Mouse (Mus musculus) cortical plate, adult 2 months (tissue): ENCODE measurements around the gene Ganab.

ENCODE experiments used
- CTCF ChIP-seq: fragments of 200-500 bp; IDR thresholded peaks from 2 replicates; pipeline ENCODE4 v1.5.1; 2011; ENCODE audit warnings: mild to moderate bottlenecking, control low read depth, low read length; ENCODE audit not compliant: insufficient read depth; ENCODE audit errors: extremely low read depth
- POLR2A ChIP-seq: fragments of 200-500 bp; IDR thresholded peaks from 2 replicates; pipeline ENCODE4 v1.6.1; 2011; ENCODE audit warnings: mild to moderate bottlenecking, low read length, control low read depth; ENCODE audit not compliant: insufficient read depth; ENCODE audit errors: extremely low read depth

DNA sequence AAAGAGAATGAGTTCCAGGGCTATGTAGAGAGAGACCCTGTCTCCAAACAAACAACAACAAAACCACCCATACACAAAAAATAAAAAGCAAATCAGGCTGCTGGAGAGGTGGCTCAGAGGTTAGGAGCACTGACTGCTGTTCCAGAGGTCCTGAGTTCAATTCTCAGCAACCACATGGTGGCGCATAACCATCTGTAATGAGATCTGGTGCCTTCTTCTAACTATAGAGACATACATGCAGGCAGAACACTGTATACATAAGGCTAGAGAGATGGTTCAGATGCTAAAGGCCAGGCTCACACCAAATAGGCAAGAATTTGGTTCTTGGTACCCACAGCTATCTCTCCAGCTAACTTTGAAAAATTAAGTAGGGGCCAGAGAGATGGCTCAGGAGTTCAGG is 38.9 kb upstream of the Ganab start:
- no peak for TF ChIP-seq POLR2A
- 0 out of 2 replicates have a peak, but pooled peaks have one; percentile 15 for TF ChIP-seq CTCF
